Mouse (Mus musculus) intestine, embryonic 14.5 days (tissue): ENCODE data around the gene Ankrd6. TPM values are rescaled to one million over a fixed set of nuclear protein-coding genes. Genes with fewer than 3 reads are reported as not detected.
A peak's percentile ranks its signal among the peaks of the same experiment; 100 is the strongest.

Experiments used
- ATAC-seq: fragments of 200-750 bp; cut with Nextera tagmentation; replicated peaks from 2 replicates; pipeline ENCODE4 v1.8.0; 2017; ENCODE audit warnings: low read depth, moderate number of reproducible peaks, moderate TSS enrichment, moderate library complexity; ENCODE audit not compliant: low FRiP score, low TSS enrichment
- DNase-seq: peaks from one replicate; pipeline ENCODE4 v3.0.0-alpha.2; 2018; ENCODE audit warnings: low spot score
- H3K27ac ChIP-seq: fragments of 300-500 bp; sonication (generic); 2 replicates; pipeline ENCODE4 v1.5.1; 2014; ENCODE audit warnings: low read depth, mild to moderate bottlenecking, control low read depth
- H3K27me3 ChIP-seq: fragments of 300-500 bp; sonication (generic); replicated peaks from 2 replicates; pipeline ENCODE4 v1.6.1; 2014; ENCODE audit warnings: low read length, control low read depth; ENCODE audit not compliant: control insufficient read depth, insufficient read depth
- H3K36me3 ChIP-seq: fragments of 300-500 bp; sonication (generic); 2 replicates; pipeline ENCODE4 v1.6.1; 2014; ENCODE audit warnings: low read length, control low read depth; ENCODE audit not compliant: control insufficient read depth, insufficient read depth
- H3K4me1 ChIP-seq: fragments of 300-500 bp; sonication (generic); replicated peaks from 2 replicates; pipeline ENCODE4 v1.6.1; 2014; ENCODE audit warnings: low read length, control low read depth, mixed read lengths; ENCODE audit not compliant: control insufficient read depth, insufficient read depth
- H3K4me2 ChIP-seq: fragments of 300-500 bp; sonication (generic); 2 replicates; pipeline ENCODE4 v1.6.1; 2014; ENCODE audit warnings: low read length
- H3K4me3 ChIP-seq: fragments of 300-500 bp; sonication (generic); 2 replicates; pipeline ENCODE4 v1.5.1; 2014; ENCODE audit warnings: low read depth, low read length, control low read depth, mixed read lengths
- H3K9ac ChIP-seq: fragments of 300-500 bp; sonication (generic); 2 replicates; pipeline ENCODE4 v1.6.1; 2014; ENCODE audit warnings: mild to moderate bottlenecking, low read length
- H3K9me3 ChIP-seq: fragments of 300-500 bp; sonication (generic); 2 replicates; pipeline ENCODE4 v1.6.1; 2016; ENCODE audit warnings: low read length, control low read depth; ENCODE audit not compliant: control insufficient read depth
- WGBS: fragments of 180-500 bp; shearing (Covaris S2); extraction: QIAGEN DNeasy Blood & Tissue Kit; methylation state at CpG from one replicate; pipeline ENCODE4 v1.1.7; 2014; 5-methylcytosine and 5-hydroxymethylcytosine counted together
- polyA plus RNA-seq: library from polyadenylated mRNA; unstranded; fragments of >200 nt; fragmentation: Nextera tagmentation; extraction: Ambion mirVana; gene quantifications from 2 replicates; pipeline ENCODE4 v1.2.1, GENCODE M21; 2014

The Ankrd6 gene
- polyA plus RNA-seq, 1 experiment from 2014 or later, result 5.0 TPM

- DNase-seq (peak; percentile 63), ATAC-seq (no peak; the same call in 1 of the 2 replicates)
- Histone ChIP-seq H3K27ac (peak overlapping the region; percentile 45; the same call in 1 of the 2 replicates), H3K36me3 (no peaks in the 10 kb centered on the region), H3K4me1 (peaks cover 7% of the 10 kb centered on the region), H3K9me3 (peaks cover 14% of the 10 kb centered on the region), H3K4me2 (0 out of 2 replicates have a peak overlapping the region, but pooled peaks have one; percentile 11), H3K27me3 (no peaks in the 10 kb centered on the region), H3K9ac (no peak overlapping the region), H3K4me3 (no peak overlapping the region)
- WGBS, result 35% methylated on average over 11 of the region's 11 CpGs
Observed at GRCm38 (mm10) chr4:32889246-32889645, 61.4 kb downstream of the Ankrd6 start.

GRCm38 (mm10) chr4:32886479-32886878, 64.2 kb downstream of the Ankrd6 start:
- DNase-seq, result no peak
- Histone ChIP-seq H3K27me3 (no peaks in the 10 kb centered on the region), H3K4me2 (no peak overlapping the region), H3K27ac (no peak overlapping the region), H3K9me3 (no peaks in the 10 kb centered on the region), H3K4me3 (no peak overlapping the region), H3K36me3 (no peaks in the 10 kb centered on the region), H3K9ac (no peak overlapping the region), H3K4me1 (peaks cover 7% of the 10 kb centered on the region)
- ATAC-seq, result no peak
- 92% methylated on average over 3 of the region's 3 CpGs for WGBS

GRCm38 (mm10) chr4:32884599-32884998, 66.0 kb downstream of the Ankrd6 start:
- Histone ChIP-seq H3K27me3 (no peaks in the 10 kb centered on the region), H3K4me2 (no peak overlapping the region), H3K4me3 (no peak overlapping the region), H3K4me1 (peaks cover under 1% of the 10 kb centered on the region; the same call in 1 of the 2 replicates), H3K36me3 (no peaks in the 10 kb centered on the region), H3K9me3 (no peaks in the 10 kb centered on the region), H3K27ac (no peak overlapping the region), H3K9ac (no peak overlapping the region)
- 62% methylated on average over 9 of the region's 9 CpGs for WGBS
- DNase-seq (no peak), ATAC-seq (no peak)

GRCm38 (mm10) chr4:32881001-32881400, 69.6 kb downstream of the Ankrd6 start:
- ATAC-seq, result no peak
- WGBS, result 53% methylated on average over 4 of the region's 4 CpGs

GRCm38 (mm10) chr4:32874669-32875068, 76.0 kb downstream of the Ankrd6 start:
- no peaks in the 10 kb centered on the region for H3K9me3 ChIP-seq

More at GRCm38 (mm10) chr4:32881001-32881400, 69.6 kb downstream of the Ankrd6 start:
- Histone ChIP-seq H3K9me3 (no peaks in the 10 kb centered on the region), H3K27ac (no peak overlapping the region), H3K4me2 (no peak overlapping the region), H3K4me1 (no peaks in the 10 kb centered on the region), H3K36me3 (no peaks in the 10 kb centered on the region), H3K4me3 (no peak overlapping the region), H3K27me3 (no peaks in the 10 kb centered on the region), H3K9ac (no peak overlapping the region)
- DNase-seq, result no peak

GRCm38 (mm10) chr4:32872189-32872749, 78.4 kb downstream of the Ankrd6 start:
- DNase-seq, result no peak
- Histone ChIP-seq H3K4me3 (no peak overlapping the region), H3K4me1 (no peaks in the 10 kb centered on the region), H3K9me3 (no peaks in the 10 kb centered on the region), H3K4me2 (no peak overlapping the region), H3K9ac (no peak overlapping the region), H3K27ac (no peak overlapping the region), H3K27me3 (no peaks in the 10 kb centered on the region), H3K36me3 (no peaks in the 10 kb centered on the region)
- WGBS, result 84% methylated on average over 8 of the region's 8 CpGs
- no peak for ATAC-seq

More at GRCm38 (mm10) chr4:32874669-32875068, 76.0 kb downstream of the Ankrd6 start:
- no peaks in the 10 kb centered on the region for H3K36me3 ChIP-seq
- DNase-seq (no peak), ATAC-seq (no peak)
- H3K9ac ChIP-seq, result no peak overlapping the region
- WGBS, result 87% methylated on average over 4 of the region's 4 CpGs
- no peaks in the 10 kb centered on the region for H3K27me3 ChIP-seq
- no peak overlapping the region for H3K4me3 ChIP-seq
- no peak overlapping the region for H3K27ac ChIP-seq
- H3K4me2 ChIP-seq, result no peak overlapping the region
- no peaks in the 10 kb centered on the region for H3K4me1 ChIP-seq

GRCm38 (mm10) chr4:32869370-32869769, 81.3 kb downstream of the Ankrd6 start:
- no peaks in the 10 kb centered on the region for H3K4me1 ChIP-seq
- H3K9ac ChIP-seq, result no peak overlapping the region
- H3K9me3 ChIP-seq, result no peaks in the 10 kb centered on the region
- no peak for DNase-seq
- no peak overlapping the region for H3K27ac ChIP-seq
- H3K4me3 ChIP-seq, result no peak overlapping the region
- 0 out of 2 replicates have a peak, but pooled peaks cover 2% of the 10 kb centered on the region for H3K27me3 ChIP-seq
- H3K4me2 ChIP-seq, result no peak overlapping the region
- ATAC-seq, result no peak
- 52% methylated on average over 9 of the region's 9 CpGs for WGBS
- no peaks in the 10 kb centered on the region for H3K36me3 ChIP-seq

GRCm38 (mm10) chr4:32868858-32869257, 81.8 kb downstream of the Ankrd6 start:
- 0 out of 2 replicates have a peak, but pooled peaks cover 2% of the 10 kb centered on the region for H3K27me3 ChIP-seq
- no peaks in the 10 kb centered on the region for H3K9me3 ChIP-seq
- H3K9ac ChIP-seq, result no peak overlapping the region
- 30% methylated on average over 8 of the region's 8 CpGs for WGBS
- H3K4me3 ChIP-seq, result no peak overlapping the region
- H3K4me1 ChIP-seq, result no peaks in the 10 kb centered on the region
- no peaks in the 10 kb centered on the region for H3K36me3 ChIP-seq
- no peak overlapping the region for H3K27ac ChIP-seq
- no peak overlapping the region for H3K4me2 ChIP-seq
- ATAC-seq (no peak), DNase-seq (no peak)

GRCm38 (mm10) chr4:32868437-32868836, 82.2 kb downstream of the Ankrd6 start:
- H3K4me1 ChIP-seq, result 0 out of 2 replicates have a peak, but pooled peaks cover 2% of the 10 kb centered on the region
- DNase-seq (no peak), ATAC-seq (no peak)
- no peak overlapping the region for H3K4me3 ChIP-seq
- H3K27ac ChIP-seq, result no peak overlapping the region
- H3K9me3 ChIP-seq, result no peaks in the 10 kb centered on the region
- H3K36me3 ChIP-seq, result no peaks in the 10 kb centered on the region
- 0 out of 2 replicates have a peak, but pooled peaks cover 2% of the 10 kb centered on the region for H3K27me3 ChIP-seq
- H3K4me2 ChIP-seq, result no peak overlapping the region
- no peak overlapping the region for H3K9ac ChIP-seq
- 81% methylated on average over 4 of the region's 4 CpGs for WGBS
